Mouse (Mus musculus) layer of hippocampus, postnatal 36 days (tissue): ENCODE data around the gene Iqgap2. TPM values are rescaled to one million over a fixed set of nuclear protein-coding genes. Genes with fewer than 3 reads are reported as not detected.

Source experiments
- DNase-seq, 2 experiments: peaks; one replicate each; pipeline ENCODE4 v3.0.0; 2022
- total RNA-seq, 2 experiments: library from RNA; stranded (reverse); gene quantifications; 2 replicates each; pipeline ENCODE4 v1.2.3; 2021

The Iqgap2 gene
- total RNA-seq, 2 experiments from 2014 or later: 86.9 to 92.4 TPM

GRCm38 (mm10) chr13:95617082-95617670 is 274.5 kb downstream of the Iqgap2 start:
- DNase-seq: no peak

DNA sequence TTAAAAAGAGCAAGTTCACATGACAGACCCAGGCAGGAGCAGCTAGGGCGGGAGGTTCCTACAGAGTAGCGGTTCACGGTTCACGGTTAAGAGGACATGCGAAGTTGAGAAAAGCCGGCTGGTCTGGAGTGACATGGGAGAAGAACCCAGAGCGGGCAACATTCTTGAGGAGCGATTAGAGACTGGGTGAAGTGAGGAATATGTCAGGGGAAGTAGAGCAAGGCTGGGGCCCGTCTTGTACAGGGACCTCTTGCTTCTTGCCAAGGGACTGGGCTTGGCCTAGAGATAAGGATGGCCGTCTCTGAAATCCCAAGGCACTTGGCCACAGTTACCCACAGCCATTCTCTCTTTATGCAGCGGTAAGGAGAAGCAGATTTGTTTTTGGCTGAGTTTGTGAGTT is 275.2 kb downstream of the Iqgap2 start:
- no peak for DNase-seq

GRCm38 (mm10) chr13:95614757-95615156 is 277.0 kb downstream of the Iqgap2 start:
- DNase-seq: no peak

DNA sequence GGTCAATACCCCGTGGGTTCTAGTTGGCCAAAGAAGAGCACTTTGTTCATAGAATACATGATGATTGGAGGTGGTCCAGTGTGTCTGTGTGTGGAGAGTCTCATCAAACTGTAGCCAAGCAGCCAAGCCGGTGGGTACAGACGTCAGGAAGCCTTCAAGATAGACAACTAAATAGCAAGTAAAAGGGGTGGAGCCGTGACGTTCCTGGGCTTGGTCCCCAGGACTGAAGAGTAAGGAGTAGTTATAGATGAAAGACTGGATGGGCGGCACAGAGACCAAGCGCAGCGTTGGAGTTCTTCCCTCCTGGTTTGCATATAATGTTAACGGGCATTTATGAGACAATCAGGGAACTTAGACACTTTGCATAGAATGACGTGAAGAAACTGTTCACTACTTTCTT is 279.5 kb downstream of the Iqgap2 start:
- DNase-seq: no peak

- no peak for DNase-seq
Measured at GRCm38 (mm10) chr13:95611752-95612151, 280.0 kb downstream of the Iqgap2 start.

DNA sequence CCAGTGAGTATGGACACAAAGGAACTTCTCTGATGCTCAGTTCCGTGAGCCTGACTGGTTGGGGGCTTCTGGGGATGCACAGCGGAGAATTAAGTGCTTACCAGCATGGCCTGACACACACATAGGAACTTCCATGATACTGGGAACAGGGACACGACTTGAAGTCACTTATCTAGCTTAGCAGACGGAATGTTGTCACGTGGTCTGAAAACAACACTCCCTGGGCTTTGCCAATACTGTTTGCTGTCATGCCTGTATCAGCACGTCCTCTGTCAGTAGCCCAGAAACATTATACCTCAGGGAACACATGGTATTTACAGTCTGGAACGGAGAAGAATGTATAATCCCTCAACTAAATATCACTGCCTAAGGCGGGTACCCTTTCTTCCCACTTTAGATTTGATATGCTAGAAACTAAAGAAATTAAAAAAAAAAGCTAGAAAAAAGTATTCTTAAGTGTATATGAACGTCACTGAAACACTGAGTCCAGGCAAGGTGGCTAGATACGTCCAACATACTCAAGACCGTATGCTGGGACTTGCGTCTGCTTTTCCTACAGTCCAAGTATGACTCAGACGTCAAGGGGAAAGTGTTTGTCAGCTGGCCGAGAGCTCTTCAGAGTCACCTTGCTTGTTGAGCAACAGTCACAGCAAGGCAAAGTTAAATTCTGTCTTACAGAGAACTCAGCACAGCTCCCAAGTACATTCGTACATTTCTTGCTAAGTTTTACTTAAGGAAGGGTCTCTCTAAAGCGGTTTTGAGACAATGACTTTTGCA is 280.7 kb downstream of the Iqgap2 start:
- DNase-seq: no peak

DNA sequence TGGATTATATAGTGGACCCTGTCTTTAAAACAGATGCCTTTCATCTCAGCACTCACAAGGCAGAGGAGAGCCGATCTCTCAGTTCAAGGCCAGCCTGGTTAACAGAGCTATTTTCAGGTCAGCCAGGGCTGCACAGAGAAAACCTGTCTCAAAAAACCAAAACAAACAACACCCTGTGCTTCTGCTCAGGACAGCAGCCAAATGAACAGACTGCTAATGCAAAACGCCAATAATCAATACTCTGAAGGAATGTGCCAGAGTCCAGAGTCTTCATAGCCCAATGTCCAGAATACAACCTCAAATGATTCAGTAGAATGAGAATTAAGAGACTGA is 282.7 kb downstream of the Iqgap2 start:
- no peak for DNase-seq

GRCm38 (mm10) chr13:95608416-95609087 is 283.2 kb downstream of the Iqgap2 start:
- DNase-seq: no peak

GRCm38 (mm10) chr13:95607019-95607418 is 284.7 kb downstream of the Iqgap2 start:
- no peak for DNase-seq

GRCm38 (mm10) chr13:95604288-95604687 is 287.4 kb downstream of the Iqgap2 start:
- no peak for DNase-seq

GRCm38 (mm10) chr13:95599833-95600359 is 291.8 kb downstream of the Iqgap2 start:
- no peak for DNase-seq

DNA sequence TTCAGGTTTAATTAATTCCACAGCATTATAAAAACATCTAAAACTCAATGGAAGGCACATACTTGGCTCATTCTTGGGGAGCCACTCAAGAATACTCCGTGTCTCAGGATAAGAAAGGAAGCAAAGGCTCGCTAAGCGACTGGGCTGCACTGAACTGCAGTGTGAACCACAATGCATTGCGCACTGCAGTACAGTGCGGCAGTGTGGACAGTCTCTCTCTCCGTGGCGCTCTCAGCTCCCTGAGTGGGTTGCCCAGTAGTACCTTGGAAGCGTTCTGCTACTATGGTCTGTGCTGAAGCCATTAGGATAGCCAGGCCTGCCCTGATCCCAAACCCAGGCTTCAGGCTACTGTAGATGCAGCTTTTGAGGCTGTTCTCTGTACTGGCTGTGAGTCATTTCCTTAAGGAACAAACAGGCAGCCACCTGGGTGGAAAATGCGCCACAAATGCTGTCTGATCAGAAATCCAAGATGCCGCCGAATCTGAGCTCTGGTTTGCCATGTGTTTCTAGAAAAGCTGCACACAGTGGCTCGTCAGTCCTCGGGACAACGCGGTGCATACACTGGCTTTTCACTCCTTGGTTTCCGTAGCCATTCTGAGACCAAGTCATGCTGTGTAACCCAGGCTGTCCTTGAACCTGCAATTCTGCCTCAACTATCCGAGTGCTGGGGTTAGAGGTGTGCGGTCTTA is 293.3 kb downstream of the Iqgap2 start:
- DNase-seq: no peak

DNA sequence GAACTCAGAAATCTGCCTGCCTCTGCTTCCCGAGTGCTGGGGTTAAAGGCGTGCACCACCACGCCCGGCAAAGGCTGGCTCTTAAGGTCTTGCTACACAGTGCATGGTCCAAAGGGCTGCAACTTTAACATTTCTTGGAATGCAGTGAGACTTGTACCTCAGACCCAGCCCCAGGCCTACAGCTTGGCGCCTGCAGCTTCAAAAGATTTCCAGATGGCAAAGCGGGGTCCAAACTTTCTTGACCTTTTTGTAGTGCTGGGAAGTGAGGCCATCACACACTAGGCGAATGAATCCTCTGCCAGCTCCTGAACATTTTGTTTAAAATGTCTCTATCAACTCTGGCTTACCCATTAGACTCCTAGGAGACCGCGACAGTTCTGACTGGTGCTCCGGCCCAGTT is 294.1 kb downstream of the Iqgap2 start:
- DNase-seq: no peak

DNA sequence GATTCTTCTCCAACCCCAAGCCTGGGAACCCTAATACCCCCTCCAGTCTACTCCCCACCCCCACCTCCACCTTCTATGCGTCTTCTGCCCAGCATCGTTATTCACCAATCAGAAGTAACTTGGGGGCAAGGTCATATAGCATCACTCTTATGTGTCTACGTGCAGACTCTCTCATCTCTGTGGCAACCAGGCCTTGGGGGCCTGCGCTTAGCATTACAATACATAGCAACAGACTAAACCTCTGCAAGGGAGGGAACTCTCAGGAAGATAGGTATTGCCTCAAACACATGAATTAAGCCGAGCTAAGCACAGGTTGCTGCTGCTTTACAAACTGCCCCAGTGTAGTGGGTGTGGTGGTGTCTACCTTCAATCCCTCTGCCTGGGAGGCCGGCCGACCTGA is 295.0 kb downstream of the Iqgap2 start:
- DNase-seq: no peak

GRCm38 (mm10) chr13:95595921-95596320 is 295.8 kb downstream of the Iqgap2 start:
- no peak for DNase-seq

DNA sequence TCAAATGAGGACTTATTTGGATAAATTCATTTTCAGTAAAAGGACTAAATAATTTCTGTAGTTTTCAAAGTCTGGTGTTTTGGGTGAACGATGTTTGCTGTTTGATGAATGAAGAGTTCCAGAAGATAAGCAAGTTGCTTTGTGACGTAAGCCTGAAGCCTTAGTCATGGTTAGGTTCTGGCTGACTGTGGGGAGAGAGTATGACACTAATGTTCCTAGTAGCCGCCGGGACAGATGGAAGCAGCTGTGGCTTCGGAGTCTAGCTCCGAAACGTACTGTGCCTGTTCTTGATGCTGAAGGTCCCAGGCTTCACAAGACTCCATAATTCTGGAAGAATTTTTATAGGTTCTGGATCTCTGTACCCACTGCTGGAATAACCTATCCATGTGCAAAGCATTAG is 296.3 kb downstream of the Iqgap2 start:
- no peak for DNase-seq

DNA sequence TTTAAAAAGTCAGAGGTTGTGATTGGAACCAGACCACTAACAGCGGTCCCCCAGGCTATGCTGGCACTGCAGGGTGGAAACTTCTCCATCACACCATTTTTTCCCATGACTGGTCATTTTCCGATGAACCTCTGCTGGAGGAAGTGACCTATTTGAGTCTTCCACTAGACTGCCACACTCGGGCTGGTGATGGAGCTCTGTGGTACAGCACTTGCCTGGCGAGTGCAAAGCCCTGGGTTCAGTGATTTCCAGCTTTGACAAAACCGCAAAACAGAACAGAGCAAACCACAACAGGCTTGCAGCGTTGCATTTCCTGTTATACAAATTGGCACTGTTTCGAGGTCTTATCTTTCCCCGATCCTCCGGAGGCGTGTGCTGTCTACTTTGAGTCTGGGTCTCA is 298.9 kb downstream of the Iqgap2 start:
- no peak for DNase-seq

GRCm38 (mm10) chr13:95591606-95592005 is 300.1 kb downstream of the Iqgap2 start:
- DNase-seq: no peak

GRCm38 (mm10) chr13:95587628-95588027 is 304.1 kb downstream of the Iqgap2 start:
- DNase-seq: no peak

DNA sequence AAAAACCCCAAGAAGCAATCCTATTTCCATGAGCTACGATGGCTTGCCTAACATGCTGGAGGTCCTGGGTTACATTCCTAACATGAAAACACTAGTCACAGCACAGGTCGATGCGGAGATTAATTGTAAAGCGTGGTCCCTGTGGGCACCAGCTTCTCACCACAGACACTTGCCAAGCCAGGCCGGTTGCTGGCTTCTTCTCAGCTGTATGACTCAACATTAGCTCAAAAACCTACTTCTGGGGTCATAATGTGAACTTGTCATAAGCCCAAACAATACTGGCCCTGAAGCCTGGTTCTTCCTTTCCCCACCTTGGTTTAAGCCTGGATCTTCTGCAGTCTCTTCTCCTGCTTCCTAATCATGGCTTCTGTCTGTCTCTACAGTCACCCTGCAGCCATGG is 306.8 kb downstream of the Iqgap2 start:
- DNase-seq: no peak

- no peak for DNase-seq
Measured at GRCm38 (mm10) chr13:95583237-95584189, 308.2 kb downstream of the Iqgap2 start.

DNA sequence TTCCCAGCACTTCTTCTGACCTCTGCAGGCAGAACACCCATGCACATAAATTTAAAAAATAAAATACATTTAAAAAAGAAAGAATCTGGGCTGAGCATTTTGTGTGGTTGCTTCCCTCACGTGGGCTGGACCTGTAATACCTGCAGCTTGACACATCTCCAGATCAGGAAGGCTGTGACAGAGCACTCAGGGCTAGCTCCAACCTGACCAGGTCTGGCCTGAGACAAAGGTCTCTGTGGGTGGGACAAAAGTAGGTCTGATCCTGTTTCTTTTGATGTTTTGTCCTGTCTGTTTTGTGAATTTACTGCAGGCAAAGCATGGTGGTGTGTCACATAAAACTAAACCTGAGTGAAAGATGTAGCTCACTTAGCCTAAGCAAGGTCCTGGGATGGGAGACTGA is 309.9 kb downstream of the Iqgap2 start:
- no peak for DNase-seq
